Mouse (Mus musculus) megakaryocyte, embryonic 14.5 days (primary cell): ENCODE data around the gene Inpp4b. TPM values are rescaled to one million over a fixed set of nuclear protein-coding genes. Genes with fewer than 3 reads are reported as not detected.
"Not testable (repeated sequence)": the region's sequence is repeated elsewhere in the genome, so short reads cannot be mapped to it uniquely, and the experiment has no call there.

ENCODE experiments used
- H3K27me3 ChIP-seq: replicated peaks from 2 replicates; pipeline ENCODE3; 2012; ENCODE audit warnings: inconsistent platforms
- H3K36me3 ChIP-seq: replicated peaks from 2 replicates; pipeline ENCODE3; 2012; ENCODE audit warnings: low read length, inconsistent platforms, mixed read lengths
- H3K4me1 ChIP-seq: 2 replicates; pipeline ENCODE4 v1.6.1; 2012; ENCODE audit warnings: inconsistent platforms
- H3K4me3 ChIP-seq: replicated peaks from 2 replicates; pipeline ENCODE3; 2012; ENCODE audit warnings: moderate library complexity, mild to moderate bottlenecking, inconsistent platforms
- H3K9me3 ChIP-seq: 2 replicates; pipeline ENCODE4 v1.6.1; 2012; ENCODE audit warnings: inconsistent platforms
- FLI1 ChIP-seq: IDR thresholded peaks from 2 replicates; pipeline ENCODE4 v1.6.1; 2012; ENCODE audit warnings: low read length, inconsistent platforms, mixed read lengths
- GATA1 ChIP-seq: IDR thresholded peaks from 3 replicates; pipeline ENCODE4 v1.6.1; 2012; ENCODE audit warnings: mixed read lengths, low read length, inconsistent platforms, borderline replicate concordance
- polyA plus RNA-seq: library from polyadenylated mRNA; stranded (reverse); fragments of >175 nt; gene quantifications from 2 replicates; pipeline ENCODE4 v1.2.3, GENCODE M21; 2012; ENCODE audit warnings: low replicate concordance; ENCODE audit not compliant: insufficient read depth

The Inpp4b gene
- polyA plus RNA-seq, 1 experiment = 1.1 TPM

DNA sequence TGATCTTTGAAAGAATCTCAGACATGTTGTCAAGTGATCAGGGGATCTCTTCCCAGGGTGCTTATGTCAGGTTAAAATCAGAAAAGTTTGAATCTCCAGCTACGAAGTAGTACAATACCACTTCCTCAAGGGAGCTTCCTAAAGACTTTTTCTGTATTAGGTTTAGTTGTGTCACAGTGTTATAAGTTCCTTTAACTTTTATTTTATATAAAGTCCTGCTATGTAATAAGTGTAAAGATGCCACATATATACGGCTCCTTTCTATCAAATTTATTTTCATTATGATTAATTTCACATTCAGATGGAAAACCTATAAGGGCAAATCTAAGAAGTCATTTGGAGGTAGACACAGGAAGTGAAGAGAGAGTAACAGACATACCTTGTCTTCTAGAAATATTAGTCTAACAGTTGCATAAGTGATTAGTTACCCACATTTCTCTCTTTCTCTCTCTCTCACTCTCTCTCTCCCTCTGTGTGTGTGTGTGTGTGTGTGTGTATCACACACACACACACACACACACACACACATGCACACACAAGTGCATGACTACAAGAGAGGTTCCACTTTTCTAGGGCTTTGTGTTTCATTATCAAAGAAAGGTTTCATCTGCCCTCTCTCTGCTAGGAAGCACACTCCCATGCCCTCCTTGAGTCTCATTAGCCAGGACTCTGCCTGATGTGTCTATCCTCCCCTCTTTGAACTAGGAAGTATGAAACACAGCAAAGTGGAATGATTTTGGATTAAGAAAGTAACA, 438.7 kb downstream of the Inpp4b start:
- no peaks in the 10 kb centered on the region for H3K9me3 ChIP-seq
- H3K36me3 ChIP-seq = peaks cover 54% of the 10 kb centered on the region

GRCm38 (mm10) chr8:81782781-81783180, 440.4 kb downstream of the Inpp4b start:
- Histone ChIP-seq H3K9me3 (no peaks in the 10 kb centered on the region), H3K4me3 (no peak overlapping the region), H3K4me1 (peaks cover 61% of the 10 kb centered on the region), H3K36me3 (peaks cover 46% of the 10 kb centered on the region), H3K27me3 (no peaks in the 10 kb centered on the region)
- TF ChIP-seq GATA1 (no peak), FLI1 (no peak)

More for the DNA sequence above, 438.7 kb downstream of the Inpp4b start:
- Histone ChIP-seq H3K4me1 (peaks cover 76% of the 10 kb centered on the region), H3K4me3 (no peak overlapping the region), H3K27me3 (no peaks in the 10 kb centered on the region)
- no peak for TF ChIP-seq GATA1
- no peak for TF ChIP-seq FLI1

GRCm38 (mm10) chr8:81784775-81785174, 442.4 kb downstream of the Inpp4b start:
- TF ChIP-seq GATA1 (no peak), FLI1 (no peak)
- Histone ChIP-seq H3K4me3 (no peak overlapping the region), H3K27me3 (no peaks in the 10 kb centered on the region), H3K4me1 (peaks cover 50% of the 10 kb centered on the region), H3K36me3 (peaks cover 41% of the 10 kb centered on the region), H3K9me3 (no peaks in the 10 kb centered on the region)

GRCm38 (mm10) chr8:81788498-81788897, 446.1 kb downstream of the Inpp4b start:
- TF ChIP-seq GATA1 (no peak), FLI1 (no peak)
- peaks cover 52% of the 10 kb centered on the region for H3K4me1 ChIP-seq
- no peaks in the 10 kb centered on the region for H3K9me3 ChIP-seq
- peaks cover 45% of the 10 kb centered on the region for H3K36me3 ChIP-seq
- no peaks in the 10 kb centered on the region for H3K27me3 ChIP-seq
- H3K4me3 ChIP-seq = no peak overlapping the region

DNA sequence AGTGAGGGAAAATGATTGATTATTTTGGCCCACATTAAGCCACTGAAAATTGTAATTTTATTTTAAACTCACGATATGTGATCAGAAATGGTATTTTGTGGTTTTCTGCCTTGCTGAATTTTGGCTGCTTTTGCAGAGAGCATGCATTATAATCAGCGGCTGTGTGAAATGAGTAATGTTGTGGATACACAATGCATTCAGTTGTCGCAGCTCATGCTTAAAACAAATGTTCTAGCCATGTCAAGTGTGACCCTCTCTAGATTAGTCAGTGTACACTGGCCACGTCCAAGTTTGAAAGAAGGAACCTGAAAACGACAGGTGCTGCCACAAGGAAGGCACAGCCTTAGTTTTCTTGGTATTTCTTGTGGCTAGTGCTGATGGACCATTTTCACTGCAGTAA, 450.3 kb downstream of the Inpp4b start:
- H3K4me3 ChIP-seq = no peak overlapping the region
- peaks cover 43% of the 10 kb centered on the region for H3K36me3 ChIP-seq
- H3K4me1 ChIP-seq = peaks cover 46% of the 10 kb centered on the region
- no peaks in the 10 kb centered on the region for H3K27me3 ChIP-seq
- TF ChIP-seq FLI1 = no peak
- no peak for TF ChIP-seq GATA1
- no peaks in the 10 kb centered on the region for H3K9me3 ChIP-seq

- Histone ChIP-seq H3K4me1 (peaks cover 32% of the 10 kb centered on the region), H3K27me3 (no peaks in the 10 kb centered on the region), H3K9me3 (no peaks in the 10 kb centered on the region), H3K36me3 (peaks cover 40% of the 10 kb centered on the region), H3K4me3 (no peak overlapping the region)
- no peak for TF ChIP-seq GATA1
- TF ChIP-seq FLI1 = no peak
Measured at GRCm38 (mm10) chr8:81798501-81798900, 456.1 kb downstream of the Inpp4b start.

- TF ChIP-seq FLI1 (no peak), GATA1 (no peak)
- Histone ChIP-seq H3K36me3 (peaks cover 48% of the 10 kb centered on the region), H3K4me3 (no peak overlapping the region), H3K27me3 (no peaks in the 10 kb centered on the region), H3K9me3 (no peaks in the 10 kb centered on the region), H3K4me1 (peaks cover 30% of the 10 kb centered on the region)
Measured at GRCm38 (mm10) chr8:81800792-81801191, 458.4 kb downstream of the Inpp4b start.

DNA sequence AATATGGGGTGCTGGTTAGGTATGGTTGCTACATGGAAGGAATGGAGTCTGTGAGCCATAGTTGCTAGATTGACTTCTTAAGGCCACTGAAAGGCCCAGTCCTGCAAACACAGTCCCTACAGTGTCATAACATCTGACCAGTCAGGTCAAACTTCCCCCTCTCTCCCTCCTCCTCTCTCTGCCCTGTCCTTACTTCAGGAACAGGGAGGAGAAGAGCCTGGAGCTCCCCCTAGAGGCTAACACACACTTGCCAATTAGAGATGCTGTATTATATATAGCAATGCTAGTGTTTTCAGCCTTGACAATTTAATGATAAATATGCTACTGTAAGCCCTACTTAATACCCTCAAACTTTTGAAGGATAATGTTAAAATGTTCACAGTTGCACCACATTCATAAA, 464.4 kb downstream of the Inpp4b start:
- H3K4me3 ChIP-seq = peak overlapping the region; percentile 33
- no peaks in the 10 kb centered on the region for H3K27me3 ChIP-seq
- H3K9me3 ChIP-seq = no peaks in the 10 kb centered on the region
- peaks cover 39% of the 10 kb centered on the region for H3K36me3 ChIP-seq
- no peak for TF ChIP-seq GATA1
- no peak for TF ChIP-seq FLI1
- peaks cover 67% of the 10 kb centered on the region for H3K4me1 ChIP-seq

- no peak for TF ChIP-seq GATA1
- TF ChIP-seq FLI1 = no peak
- Histone ChIP-seq H3K36me3 (peaks cover 35% of the 10 kb centered on the region), H3K27me3 (no peaks in the 10 kb centered on the region), H3K4me1 (peaks cover 69% of the 10 kb centered on the region), H3K4me3 (no peak overlapping the region), H3K9me3 (no peaks in the 10 kb centered on the region)
Measured at GRCm38 (mm10) chr8:81807578-81807977, 465.2 kb downstream of the Inpp4b start.

- Histone ChIP-seq H3K4me1 (peaks cover 74% of the 10 kb centered on the region), H3K36me3 (peaks cover 28% of the 10 kb centered on the region), H3K27me3 (no peaks in the 10 kb centered on the region), H3K4me3 (no peak overlapping the region), H3K9me3 (no peaks in the 10 kb centered on the region)
- TF ChIP-seq FLI1 = no peak
- no peak for TF ChIP-seq GATA1
Measured at GRCm38 (mm10) chr8:81808406-81808805, 466.1 kb downstream of the Inpp4b start.

- Histone ChIP-seq H3K36me3 (peaks cover 19% of the 10 kb centered on the region), H3K4me1 (peaks cover 72% of the 10 kb centered on the region)
- H3K9me3 ChIP-seq, H3K4me3 ChIP-seq, H3K27me3 ChIP-seq: not testable (repeated sequence)
Measured at GRCm38 (mm10) chr8:81809414-81809813, 467.1 kb downstream of the Inpp4b start.
